Mouse (Mus musculus) spleen, postnatal 14 days (tissue): ENCODE results near the gene Txndc12.

ENCODE experiments used
- DNase-seq, 2 experiments: peaks; one replicate each; pipeline ENCODE4 v3.0.0; 2021 to 2022; ENCODE audit warnings: low spot score in 2 of 2

The Txndc12 gene

DNA sequence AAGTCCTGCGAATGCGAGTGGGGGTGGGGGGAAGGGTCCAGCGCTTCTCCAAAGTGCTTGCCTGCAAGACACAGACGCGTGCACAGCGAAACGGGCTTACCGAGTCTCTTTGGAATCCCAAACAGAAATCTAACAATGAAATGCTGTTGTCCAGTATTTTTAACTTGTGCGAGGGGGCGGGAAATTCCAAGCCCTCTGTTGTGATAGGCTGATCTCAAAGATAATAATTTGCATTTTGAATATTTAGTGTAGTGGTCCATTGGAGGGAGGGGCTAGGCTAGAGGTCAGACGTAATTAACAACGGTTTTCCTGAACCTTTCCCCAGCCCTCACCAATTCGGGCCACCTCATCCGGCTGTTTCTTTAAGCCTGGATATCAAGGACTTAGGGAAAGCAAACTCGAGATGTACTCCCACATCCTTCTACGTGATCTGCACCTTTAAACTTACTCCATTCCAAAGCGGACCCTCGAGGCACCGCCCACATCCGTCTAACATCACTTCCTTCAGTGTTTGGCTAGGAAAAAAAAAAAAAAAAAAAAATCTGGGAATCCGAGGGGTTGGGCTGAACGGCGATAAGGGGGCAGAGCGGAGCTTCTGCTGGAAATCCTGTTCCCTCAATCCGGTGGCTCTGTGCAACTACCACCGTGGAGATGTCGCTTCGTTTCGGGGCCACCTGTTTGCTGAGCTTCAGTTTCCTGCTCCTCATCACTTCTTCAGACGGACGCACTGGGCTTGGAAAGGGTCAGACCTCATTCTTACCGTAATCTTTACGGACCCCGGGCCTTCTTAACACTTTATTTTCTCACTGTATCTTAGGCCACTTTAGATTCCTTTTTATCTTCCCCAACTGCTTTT is at the start of gene Txndc12:
Gene Txndc12, plus strand, starts transcription at position 487 of the 856 bp plus-strand sequence.
- peak; percentile 41 for DNase-seq

DNA sequence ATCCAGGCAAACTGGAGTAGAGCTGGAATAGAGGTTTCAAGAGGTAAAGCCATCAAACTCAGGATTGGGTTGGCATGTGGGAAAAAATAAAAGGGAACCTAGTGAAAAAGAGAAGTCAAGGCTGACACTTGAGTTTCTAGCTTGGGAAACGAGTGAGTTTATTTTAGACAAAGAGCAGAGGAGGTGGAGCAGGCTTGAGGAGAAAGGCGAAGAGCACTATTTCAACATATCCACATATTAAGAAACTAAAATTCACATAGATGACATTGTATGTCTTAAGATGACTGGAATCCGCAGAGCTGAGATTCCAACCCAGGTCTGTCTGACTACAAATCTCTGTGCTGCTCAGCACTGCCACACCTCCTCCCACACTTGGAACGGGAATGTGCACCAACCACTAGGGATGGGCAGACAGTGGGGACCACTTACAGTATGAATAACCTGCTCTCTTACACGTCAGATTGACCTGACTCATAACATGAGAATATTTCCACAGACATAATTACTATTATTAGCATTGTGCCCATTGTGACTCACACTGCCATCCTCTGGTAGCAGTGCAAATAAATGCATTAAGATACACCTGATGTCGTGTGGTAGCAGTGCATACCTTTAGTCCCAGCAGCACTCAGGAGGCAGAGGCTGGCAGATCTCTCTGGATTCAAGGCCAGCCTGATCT is 45.0 kb upstream of the Txndc12 start:
- no peak for DNase-seq

GRCm38 (mm10) chr4:108790507-108790906 is 43.9 kb upstream of the Txndc12 start:
- DNase-seq: no peak

GRCm38 (mm10) chr4:108793941-108794340 is 40.5 kb upstream of the Txndc12 start:
- no peak for DNase-seq

DNA sequence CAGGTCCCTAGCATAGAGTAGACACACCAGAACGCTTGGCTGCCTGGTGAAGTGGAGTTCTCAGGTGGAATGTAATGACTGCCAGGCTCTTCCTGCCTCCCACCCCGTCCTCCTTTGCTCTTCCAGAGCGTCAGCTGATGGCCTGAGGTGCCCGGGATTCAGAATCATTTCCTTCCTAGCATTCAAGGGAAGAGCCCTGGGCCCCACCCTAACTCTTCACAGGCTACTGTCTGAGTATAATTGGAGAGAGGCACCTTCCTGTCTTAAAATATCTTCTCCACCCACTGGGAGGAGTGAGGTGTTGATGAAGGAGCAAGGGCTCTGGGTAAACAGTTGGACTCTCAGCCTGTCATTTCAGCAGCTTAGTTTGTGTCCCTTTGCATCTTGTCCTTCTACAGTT is 37.7 kb upstream of the Txndc12 start:
- no peak for DNase-seq

DNA sequence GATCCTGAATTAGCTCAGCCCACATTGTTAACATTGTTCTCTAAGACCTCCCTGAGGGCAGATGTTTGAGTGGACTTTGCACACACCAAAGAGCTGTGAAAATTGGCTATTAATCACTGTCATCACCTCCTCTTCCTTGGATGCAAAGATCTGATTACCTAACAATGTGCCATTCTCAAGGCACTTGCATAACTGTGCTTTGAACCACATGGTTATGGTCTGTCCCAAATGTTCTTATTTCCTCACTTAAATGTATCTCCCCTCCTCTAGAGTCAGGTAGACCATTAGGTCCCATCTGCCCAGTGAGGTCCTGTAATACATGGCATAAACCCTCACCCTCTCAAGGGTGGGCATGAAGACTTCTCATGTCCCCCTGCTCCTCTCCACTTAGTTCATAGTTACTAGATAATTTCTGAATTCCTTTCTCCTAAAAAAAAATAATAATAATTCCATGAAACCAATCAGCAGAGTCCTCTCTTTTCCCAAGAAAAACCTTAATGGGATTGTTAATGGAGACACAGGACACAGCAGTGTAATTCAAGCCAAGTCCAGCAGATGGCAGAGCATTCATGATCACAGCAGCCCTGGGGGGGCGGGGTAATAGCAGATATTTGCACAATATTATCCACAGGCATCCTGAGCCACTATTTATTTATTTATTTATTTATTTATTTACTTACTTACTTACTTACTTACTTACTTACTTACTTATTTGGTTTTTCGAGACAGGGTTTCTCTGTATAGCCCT is 36.1 kb upstream of the Txndc12 start:
- peak; percentile 10 to 48 for DNase-seq

GRCm38 (mm10) chr4:108803535-108803934 is 30.9 kb upstream of the Txndc12 start:
- DNase-seq: no peak

GRCm38 (mm10) chr4:108811142-108811541 is 23.3 kb upstream of the Txndc12 start:
- DNase-seq: no peak

- DNase-seq: no peak
Measured at GRCm38 (mm10) chr4:108811550-108811949, 22.9 kb upstream of the Txndc12 start.

DNA sequence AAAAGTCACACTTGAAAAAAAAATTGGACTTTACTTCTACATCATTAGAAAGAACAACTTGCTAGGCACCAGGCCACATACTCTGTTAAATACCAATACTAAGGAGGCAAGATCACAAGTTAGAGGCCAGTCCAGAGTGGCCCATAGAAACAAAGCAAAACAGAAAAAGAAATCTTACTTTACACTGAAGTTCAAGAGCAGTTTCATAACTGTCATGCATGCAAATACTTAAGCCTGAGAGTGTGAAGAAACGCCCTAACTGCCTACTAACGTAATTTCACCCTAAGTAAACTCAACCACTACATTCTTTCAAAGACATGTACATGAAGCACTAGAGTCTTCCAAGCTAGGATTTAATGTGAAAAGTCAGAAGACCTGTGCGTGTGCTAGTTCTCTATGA is 8.7 kb upstream of the Txndc12 start:
- DNase-seq: no peak

- no peak for DNase-seq
Measured at GRCm38 (mm10) chr4:108826096-108826495, 8.3 kb upstream of the Txndc12 start.

DNA sequence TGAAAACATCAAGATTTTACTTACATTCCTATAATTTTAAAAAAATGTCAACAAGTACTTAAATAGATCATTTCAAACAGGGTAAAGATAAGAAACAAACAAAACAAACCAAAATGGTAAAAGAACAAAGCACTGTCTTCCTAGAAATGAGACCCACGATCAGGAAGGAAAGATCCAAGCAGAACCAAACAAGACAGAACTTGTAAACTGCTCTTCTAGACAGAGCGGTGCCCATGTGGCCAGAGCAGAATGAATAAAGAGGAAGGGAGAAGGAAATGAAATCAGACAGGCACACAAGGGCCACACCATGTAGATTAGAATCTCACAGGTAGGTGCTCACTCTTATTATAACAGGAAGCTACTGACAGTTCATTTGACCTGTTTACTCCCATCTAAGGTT is 7.8 kb upstream of the Txndc12 start:
- no peak for DNase-seq

- no peak for DNase-seq
Measured at GRCm38 (mm10) chr4:108830698-108831097, 3.7 kb upstream of the Txndc12 start.

DNA sequence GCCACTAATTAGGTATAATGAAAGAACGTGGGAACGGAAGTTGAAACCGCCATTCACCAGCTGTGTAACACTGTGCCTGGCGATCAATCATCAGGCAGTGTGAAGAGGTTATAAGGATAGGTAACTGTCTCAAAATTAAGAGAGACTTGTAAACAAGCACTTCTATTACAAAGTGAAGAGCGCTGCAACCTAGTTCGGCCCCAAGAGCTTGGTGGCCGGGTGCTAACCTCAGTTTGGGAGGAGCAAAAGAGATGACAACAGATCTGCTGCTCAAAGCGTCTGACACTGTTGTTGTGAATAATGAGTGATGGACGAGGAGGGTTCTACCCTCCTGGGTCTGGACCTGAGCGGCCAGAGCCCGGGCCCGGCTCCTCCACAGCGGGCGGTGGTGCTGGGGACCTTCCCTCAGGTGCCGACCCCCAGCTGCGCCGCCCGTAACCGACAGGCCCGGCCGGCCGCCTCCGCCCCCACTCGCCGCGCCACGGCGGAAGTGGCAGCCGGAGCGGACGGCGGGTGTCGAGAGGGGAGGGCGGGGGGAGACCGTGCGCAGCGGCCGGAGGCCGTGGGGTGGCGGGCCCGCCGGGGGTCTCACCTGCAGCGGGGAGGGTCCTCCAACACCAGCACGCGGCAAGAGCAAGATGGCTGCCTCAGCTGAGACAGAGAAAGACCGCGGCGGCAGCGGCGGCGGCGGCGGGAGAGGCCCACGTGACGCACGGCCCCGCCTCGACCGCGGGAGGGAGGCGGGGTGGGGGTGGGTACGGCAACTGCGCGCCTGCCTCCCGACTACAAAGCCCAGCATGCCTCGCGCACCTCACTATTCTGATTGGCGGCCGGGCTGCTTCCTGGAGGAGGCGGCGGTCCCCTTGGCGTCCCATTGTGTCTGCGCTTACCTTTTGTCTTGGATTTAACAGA is 1.2 kb upstream of the Txndc12 start, which contains the start of gene Btf3l4:
Gene Btf3l4, minus strand, starts transcription at position 699 of the 912 bp plus-strand sequence.
- DNase-seq: peak; percentile 77 to 83

GRCm38 (mm10) chr4:108833828-108834114 is 630 bp upstream of the Txndc12 start:
- DNase-seq: no peak

DNA sequence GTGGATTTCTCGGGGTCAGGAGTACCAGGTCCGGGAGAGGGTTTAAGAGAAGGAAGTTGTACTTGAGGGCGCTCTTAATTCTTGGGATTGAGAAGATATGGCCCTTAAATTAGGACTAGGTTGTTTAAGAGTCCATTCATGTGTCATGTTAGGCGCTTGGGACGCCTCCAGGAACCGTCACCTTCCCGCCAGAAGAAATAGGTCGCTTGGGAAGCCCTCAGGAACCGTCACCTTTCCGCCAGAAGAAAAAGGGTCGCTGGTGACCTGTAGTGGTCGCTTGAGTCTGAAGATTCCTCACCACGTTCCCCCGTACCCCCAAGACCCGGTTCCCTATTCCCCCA is 540 bp downstream of the Txndc12 start:
- no peak for DNase-seq

GRCm38 (mm10) chr4:108835496-108835895 is 1.1 kb downstream of the Txndc12 start:
- no peak for DNase-seq

DNA sequence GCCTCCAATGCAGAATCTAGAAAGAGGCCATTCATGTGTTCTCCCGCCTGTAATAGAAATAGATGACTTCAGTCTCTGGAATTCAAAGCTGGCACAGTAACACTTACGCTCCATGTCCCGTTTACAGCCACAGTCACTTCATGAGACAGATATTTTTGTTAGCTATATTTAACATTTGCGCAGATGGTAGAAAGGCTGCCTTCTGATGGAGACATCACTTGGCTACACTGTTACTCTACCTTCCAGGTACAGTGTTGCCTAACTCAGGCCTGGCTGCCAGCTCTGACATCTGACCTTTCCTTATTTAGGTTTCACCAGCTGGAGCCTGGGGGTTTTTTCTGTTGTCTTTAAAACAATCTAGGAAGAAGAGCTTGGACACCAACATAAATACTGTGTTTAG is 3.6 kb downstream of the Txndc12 start:
- no peak for DNase-seq

DNA sequence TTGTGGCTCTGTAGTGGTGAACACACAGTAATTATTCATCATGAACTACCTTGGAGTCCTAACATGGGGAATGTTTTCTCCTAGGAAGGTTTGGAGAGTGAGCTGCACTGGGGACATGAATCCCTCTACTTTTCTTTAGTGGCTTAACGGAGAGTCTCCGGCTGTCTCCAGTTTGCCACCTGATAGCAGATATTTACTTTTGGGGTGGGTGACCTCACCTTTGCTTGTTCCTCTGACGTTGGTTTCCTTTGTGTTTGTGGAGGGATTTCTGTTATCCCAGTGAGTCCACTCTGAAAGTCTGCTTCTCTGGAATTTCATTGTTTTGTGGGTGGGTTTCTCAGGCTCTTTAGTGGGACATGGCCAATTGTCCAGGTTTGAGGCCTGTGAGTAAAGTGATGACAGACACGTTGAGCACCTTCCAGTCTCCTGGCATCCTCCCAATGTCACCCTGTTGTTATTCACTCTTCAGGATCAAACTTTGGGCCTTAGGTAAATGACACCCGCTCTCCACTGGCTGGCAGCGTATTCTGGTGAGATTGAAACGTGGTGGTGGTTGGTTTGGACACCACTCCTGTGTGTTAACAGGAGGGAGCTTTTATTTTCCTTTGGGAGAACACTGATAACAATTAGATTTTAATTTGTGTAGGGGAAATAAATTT is 7.6 kb downstream of the Txndc12 start:
- no peak for DNase-seq

DNA sequence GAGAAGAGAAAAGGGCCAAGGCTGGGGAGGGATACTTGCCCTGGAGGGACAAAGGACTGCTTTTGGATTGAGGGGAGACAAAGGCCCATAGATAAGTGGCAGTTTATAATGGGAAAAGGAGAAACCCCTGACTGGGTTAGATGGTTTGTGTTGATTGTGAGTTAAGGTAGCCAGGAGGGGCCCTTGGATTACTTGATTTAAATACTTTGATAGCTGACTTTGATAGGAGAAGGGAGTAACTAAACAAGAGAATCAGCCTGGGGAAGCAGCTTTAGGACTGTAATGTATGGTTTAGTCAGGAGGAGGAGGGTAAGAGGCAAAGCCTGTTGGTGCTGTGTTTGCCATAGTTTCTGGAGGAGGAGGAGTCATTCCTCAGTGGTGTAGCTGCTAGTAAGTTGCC is 8.9 kb downstream of the Txndc12 start:
- no peak for DNase-seq
